Mouse (Mus musculus) frontal cortex, postnatal 14 days (tissue): Measurements from ENCODE around the gene Serhl.
"Not testable (repeated sequence)": the region's sequence is repeated elsewhere in the genome, so short reads cannot be mapped to it uniquely, and the experiment has no call there.

Experiments used
- DNase-seq, 2 experiments: peaks; one replicate each; pipeline ENCODE4 v3.0.0; 2022; ENCODE audit warnings: low spot score in 2 of 2

The Serhl gene

DNA sequence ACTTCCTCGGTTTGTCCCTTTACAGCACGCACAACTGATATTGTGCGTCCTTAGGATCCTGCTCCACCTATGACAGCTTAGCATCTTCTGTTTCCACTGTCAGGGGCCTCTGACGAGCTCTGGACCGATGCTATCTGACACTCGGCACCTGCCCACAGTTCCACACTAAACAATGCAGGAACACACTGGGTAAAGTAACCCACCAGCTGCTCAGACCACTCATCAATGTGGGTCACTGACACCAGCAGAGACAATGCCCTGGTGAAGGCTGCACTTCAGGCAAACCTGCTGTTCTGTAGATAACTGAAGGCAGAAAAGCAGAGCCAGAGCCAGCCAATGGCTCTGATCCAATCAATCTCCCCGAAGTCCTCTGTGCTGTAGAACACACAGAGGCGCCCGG, 37.3 kb downstream of the Serhl start:
- DNase-seq: no peak

DNA sequence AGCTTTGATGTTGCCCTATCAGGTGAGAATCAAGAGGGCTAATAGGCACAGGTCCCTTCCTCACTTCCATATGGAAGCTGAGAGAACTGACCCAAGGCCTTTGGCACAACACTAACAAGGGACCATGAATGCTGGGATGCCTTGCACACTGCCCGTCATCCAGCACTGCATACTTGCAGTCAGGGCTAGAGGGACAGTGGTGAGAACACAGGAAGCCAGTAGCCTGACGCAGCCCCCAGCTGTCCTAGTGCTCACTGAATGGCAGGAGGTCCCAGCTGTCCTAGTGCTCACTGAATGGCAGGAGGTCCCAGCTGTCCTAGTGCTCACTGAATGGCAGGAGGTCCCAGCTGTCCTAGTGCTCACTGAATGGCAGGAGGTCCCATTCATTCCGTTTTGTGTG, 37.7 kb downstream of the Serhl start:
- DNase-seq: not testable (repeated sequence)

DNA sequence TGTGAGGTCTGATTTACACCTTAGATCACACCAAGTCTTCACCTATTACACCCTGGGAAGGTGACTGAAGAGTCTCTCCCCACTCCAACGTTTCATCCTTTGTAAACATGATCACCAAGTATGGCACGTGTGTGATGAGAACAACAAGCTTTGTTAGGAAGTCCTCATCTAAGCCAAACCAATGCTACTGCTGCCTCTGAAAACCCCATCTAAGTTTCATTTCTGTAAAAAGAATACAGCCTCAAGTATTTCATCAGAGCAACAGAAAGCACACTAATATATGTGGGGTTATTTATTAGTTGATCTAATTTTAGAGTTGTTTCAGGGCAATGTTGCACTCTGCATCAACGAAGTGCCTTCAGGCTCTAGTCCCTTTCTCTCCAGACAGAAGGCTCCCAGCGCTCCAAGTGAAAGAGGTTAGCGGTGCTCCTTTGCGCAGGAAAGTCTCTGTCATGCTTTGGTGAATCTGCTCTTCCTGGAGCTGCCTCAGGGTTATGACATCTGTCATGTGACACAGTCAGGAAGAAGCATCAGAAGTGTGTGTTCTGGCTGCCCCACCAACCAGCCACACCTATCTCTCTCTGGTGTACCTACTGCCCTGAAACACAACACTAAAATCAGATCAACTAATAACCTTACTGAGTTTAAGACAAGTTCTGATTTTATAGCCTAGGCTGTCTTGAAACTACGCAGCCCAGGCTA, 40.4 kb downstream of the Serhl start:
- DNase-seq: no peak

DNA sequence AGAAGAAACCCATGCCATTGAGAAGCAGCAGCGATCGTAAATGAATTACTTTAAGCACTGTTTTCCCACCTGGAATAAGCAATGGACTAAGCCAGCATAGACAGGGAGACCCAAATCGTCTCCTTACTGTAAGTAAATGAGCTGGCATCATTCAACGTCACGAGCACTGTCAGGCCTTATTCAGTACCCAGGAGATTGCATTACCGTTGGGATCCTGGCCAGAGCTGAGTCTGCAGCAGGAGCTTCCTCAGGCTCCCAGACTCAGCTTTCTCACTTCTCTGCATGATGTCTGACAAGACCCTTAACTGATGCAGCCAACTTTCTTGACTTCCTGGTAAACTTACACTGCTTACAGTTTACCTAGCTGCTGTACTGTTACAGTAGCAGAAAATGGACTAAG, 45.4 kb downstream of the Serhl start:
- no peak for DNase-seq

- no peak for DNase-seq
Observed at GRCm38 (mm10) chr15:83135654-83136053, 46.3 kb downstream of the Serhl start.

DNA sequence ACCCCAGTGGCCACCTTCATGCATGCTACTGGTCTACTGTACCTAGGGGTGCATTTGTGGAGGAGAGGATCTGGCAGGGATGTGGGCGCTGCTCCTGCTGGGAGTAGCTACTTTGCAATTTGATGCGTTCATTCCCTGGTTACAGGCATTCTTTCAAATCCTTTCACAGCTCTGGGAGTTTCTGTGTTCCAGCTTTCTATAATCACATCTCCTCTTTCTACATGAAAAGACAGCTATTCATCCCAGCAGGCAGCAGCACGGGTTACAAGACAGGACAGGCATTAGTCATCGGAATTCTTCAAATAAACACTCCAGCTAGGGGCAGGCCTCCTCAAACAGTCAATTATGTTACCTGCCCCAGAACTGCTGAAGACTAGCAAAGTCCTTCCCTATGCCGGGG, 53.6 kb downstream of the Serhl start:
- DNase-seq: no peak

DNA sequence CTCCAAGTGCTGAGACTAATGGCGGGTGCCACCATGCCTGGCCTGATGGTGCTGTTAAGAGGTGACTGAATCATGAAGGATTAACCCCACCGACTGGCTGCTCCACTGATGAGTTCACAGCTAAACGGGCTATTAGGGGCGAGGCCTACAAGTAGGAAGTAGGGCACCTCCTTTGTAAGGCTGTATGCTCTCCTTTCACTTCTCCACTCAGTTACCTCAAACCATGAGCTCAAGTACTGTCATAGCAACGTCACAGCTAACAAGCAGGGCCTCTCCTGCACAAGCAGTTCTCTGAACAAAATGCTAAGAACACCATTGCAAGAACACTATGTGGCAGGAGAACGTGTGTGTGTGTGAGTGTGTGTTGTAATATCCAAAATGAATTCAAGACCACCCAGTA, 56.2 kb downstream of the Serhl start:
- no peak for DNase-seq

DNA sequence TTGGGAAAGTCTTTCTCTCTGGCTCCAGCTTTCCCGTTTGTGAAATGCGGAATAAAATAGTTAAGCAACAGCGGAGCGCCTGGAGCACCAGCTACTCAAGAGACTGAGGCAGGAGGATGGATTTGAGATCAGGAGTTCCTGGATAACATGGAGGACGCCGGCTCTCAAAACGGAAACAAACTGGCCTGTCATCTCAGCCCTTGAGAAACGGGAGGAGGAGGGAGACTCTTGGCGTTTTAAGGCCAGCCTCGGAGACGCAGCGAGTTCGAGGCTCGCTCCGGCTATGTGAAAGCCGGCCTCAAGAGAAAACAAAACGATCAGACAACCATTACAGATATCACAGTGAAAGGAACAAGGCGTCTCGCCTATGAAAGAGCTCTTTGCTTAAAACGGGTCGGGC, 59.1 kb downstream of the Serhl start:
- DNase-seq: no peak

- DNase-seq: no peak
Observed at GRCm38 (mm10) chr15:83148801-83149195, 59.5 kb downstream of the Serhl start.

DNA sequence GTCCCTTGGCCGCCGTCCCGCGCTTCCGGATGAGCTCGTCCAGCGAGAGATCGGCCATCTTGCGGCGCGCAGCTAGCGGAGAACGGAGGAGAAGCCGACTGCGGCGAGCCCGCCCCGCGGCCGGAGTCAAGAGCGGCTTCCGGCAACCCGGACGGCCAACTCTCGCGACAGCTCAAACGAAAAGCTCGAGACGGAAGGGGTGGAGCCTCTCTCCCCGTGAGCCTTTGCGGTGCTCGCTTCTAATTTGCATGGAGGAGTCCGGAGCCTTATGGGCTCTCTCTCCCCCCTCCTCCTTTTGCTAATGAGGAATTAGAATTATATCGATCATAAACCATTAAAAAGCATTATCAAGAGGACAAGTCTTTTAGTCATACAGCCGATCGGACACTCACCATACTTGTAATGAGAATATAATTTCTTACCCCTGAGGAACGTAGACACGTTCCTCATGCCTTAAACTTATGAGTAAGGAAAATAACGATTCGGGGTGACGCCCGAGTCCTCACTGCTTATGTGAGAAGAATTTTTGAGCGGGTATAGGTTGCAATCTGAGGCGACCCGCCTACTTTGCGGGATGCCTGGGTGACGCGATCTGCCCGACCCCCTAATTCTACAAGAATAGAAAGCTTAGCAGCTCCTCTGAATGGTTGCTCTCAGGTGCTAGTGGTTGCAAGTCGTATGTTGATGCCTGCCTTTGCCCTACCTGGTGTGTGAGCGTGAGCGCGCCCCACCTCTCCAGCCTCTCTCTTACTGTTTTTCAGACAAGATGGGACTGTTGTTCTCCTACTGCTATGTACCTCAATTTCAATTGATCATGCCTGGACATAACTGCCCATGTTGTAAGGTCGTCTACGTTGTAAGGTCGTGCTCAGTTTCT, 60.1 kb downstream of the Serhl start, which contains the start of gene Poldip3:
Poldip3 (minus strand) TSS at position 189 of the 877 bp plus-strand sequence.
- peak; percentile 96 to 97 for DNase-seq

DNA sequence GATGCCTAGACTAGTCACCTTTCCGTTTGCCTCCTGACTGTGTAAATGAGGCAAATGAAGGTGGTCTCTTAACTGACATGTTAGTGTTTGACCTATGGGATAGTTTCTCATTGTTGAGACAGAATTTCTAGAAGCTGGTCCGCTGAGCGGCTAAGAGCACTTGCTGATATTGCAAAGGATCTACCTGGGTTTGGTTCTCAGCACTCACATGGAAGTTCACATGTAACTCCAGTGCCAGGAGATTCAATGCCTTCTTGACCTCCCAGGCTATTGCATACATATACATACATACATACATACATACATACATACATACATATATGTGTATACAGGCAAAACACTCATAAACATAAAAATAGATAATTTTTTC, 60.8 kb downstream of the Serhl start:
- DNase-seq: no peak

DNA sequence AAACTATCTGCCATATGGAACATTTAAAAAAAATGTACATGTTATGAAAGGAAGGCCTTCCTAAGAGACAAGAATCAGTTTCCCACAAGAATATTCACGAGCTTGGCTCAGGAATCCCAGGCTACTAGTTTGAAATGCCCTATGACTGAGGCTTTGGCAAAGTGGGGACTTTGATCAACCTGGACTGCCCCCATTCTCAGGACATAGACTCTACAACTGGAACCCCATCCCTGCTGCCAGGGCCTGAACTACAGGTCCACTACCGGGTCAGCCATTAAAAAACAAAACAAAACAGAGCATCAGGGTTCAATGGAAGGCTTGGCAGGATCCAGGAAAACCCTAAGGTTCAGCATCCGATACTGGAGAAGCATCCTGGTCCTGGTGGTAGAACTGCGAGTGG, 61.4 kb downstream of the Serhl start:
- no peak for DNase-seq

- no peak for DNase-seq
Observed at GRCm38 (mm10) chr15:83154309-83154708, 65.0 kb downstream of the Serhl start.

DNA sequence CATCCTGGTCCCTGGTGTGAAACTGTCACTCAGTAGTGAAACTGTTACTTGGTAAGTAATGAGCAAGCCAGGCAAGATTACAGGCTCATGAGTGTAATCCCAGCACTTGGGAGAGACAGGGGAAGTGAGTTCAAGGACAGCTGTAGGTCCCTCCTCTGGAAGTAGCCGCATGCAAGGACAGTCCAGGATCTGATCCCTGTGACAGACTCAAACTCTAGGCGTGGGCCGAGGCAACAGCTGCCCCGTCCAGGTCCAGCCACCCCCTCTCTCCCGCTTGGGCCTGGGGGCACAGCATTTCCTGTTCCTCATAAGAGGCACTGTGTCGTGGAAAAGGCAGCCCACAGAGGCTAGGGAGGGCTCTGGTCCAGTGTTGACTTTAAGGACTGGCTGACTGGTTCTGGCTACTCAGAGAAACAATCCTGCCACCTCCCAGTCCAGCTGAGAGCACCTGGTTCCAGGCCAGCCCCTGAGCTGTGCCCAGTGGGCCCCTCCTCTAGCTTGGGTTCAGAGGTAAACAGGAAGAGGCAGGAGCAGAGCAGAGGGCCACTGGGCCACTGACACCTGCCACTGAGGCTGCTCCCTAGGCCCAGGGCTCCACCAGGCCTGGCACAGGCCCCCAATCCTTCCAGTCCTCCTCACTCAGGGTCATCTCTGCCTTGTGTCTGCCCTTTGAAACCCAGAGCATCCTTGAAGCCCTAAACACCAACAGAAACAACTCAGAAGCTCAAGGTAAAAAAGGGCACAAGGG, 66.5 kb downstream of the Serhl start:
- no peak for DNase-seq

- no peak for DNase-seq
Observed at GRCm38 (mm10) chr15:83156929-83157666, 67.8 kb downstream of the Serhl start.

DNA sequence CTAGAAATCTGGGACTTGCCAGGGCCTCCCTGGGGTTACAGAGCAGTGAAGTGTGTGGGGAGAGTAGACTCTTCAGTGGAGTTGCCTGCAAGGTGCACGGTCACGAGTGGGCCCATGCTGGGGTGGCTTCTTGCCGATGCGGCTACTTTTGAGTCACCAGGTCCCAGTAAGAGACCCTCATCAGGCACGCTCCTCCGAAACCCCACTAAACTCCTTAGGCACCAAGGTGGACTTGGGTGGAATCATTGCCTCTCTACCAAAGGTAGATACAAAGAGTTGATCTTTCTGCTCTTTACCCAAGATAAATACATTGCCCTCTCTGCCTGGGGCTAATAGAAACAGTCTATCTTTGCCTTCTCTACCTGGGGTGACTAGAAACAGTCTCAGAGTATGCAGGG, 68.4 kb downstream of the Serhl start:
- no peak for DNase-seq

DNA sequence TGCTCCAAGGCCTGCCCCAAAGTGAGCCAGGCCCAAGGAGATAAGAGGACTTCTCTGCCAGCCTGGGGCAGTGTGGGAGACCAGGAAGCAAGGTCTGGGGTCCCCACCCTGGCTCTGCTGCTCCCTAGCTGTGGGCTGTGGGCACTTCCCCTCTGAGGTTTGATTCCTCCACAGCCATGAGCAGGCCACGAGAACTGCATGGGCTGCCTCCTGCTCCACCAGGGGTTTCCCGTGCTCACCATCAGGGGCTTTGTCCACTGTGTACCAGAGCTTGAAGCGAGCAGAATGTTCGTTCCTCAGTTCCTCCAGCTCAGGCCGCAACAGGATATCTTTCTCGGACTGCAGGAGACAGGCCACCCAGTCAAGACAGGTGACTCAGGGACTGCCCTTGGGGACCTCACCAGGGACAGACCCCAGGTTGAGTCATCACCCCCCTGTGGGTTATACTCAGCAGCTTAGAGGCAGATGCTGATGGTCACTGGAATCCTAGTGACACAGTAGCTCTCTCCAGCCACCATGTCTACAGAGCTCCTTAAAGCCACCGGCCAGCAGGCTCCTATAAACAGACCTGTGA, 69.4 kb downstream of the Serhl start:
- DNase-seq: no peak

GRCm38 (mm10) chr15:83159823-83160222, 70.5 kb downstream of the Serhl start:
- no peak for DNase-seq

DNA sequence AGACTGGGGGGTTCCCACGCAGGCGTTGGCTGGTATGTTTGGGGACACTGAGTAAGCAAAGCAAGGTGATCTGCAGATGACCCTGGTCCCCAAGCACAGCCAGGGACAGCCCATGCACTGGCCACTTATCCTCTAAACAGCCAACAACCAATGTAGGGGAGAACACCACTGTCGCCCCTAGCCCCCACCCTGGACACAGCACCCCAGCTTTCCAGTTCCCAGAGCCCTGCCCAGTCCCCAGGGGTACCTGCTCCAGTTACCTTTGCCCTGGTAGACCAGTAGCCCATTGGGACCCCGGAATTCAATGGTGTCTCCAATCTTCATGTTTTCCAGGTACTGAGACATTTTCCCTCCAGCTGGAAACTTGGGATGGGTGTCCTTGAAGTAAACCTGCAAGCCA, 71.3 kb downstream of the Serhl start:
- DNase-seq: no peak

- no peak for DNase-seq
Observed at GRCm38 (mm10) chr15:83161062-83161748, 71.9 kb downstream of the Serhl start.

- no peak for DNase-seq
Observed at GRCm38 (mm10) chr15:83162001-83162400, 72.7 kb downstream of the Serhl start.
